Mouse (Mus musculus) gastrocnemius, postnatal 36 days (tissue): Measurements from ENCODE around the gene Slc28a1. TPM values are rescaled to one million over a fixed set of nuclear protein-coding genes. Genes with fewer than 3 reads are reported as not detected.

ENCODE experiments used
- DNase-seq, 2 experiments: peaks; one replicate each; pipeline ENCODE4 v3.0.0; 2022
- intact Hi-C: fragments of 180-260 bp; cut with DNase I; formaldehyde crosslinking; loops from one replicate; pipeline ENCODE4 v1.15.1; 2025
- long read RNA-seq, 2 experiments: library from polyadenylated mRNA; stranded (forward); transcript quantifications; one replicate each; pipeline ENCODE4 v2.0.0; 2021
- total RNA-seq, 2 experiments: library from RNA; stranded (reverse); gene quantifications; 2 replicates each; pipeline ENCODE4 v1.2.3; 2021

Gene Slc28a1
- under 1 TPM; 0.20 to 0.36 TPM for total RNA-seq
- long read RNA-seq, experiment 1, result 0 reads
- long read RNA-seq, experiment 2, result 0 reads

- no peak for DNase-seq
- intact Hi-C loops, result no loop called here
Measured at GRCm38 (mm10) chr7:81114555-81114954, at the start of gene Slc28a1. Gene Slc28a1 (plus strand): TSS chr7:81114799.

DNA sequence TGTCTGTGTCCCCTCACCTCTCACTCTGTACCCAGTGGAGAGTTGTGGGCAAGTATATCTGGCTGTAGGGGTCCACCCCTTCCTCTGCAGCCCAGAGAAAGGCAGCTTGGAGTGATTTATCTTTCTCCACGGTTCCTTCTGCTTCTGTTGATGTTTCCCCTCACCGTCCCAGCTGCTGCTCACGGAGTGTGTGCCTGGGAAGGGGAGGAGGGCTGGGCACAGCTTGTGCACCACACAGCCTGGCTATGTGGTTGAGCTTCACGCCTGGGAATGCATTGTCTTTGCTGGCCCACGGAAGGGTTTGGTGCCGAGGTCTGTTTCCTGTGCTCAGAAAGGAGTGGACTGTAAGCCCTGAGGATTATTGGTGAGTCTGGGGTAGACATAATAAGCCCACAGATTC is 47.9 kb upstream of the Slc28a1 start:
- no peak for DNase-seq
- intact Hi-C loops, result no loop called here

GRCm38 (mm10) chr7:81072463-81072862 is 42.1 kb upstream of the Slc28a1 start:
- peak; percentile 59 to 89 for DNase-seq
- intact Hi-C loops, result no loop called here

DNA sequence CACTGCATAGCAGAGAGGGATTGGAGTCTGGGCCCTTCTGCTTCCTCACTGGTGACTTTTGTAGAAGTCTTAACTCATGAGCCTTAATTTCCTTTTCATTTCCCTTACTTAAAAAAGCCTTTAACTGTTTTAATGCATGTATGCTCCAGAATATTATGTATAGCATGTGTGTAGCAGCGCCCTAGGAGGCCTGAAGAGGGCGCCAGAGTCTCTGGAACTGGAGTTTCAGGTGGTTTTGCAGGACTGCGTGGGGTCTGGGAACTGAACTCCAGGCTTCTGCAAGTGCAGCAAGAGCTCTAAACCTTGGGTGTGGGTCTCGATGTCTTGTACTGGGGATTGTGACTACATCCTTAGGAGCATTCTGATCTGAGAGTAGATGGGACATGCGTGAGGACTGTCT is 41.3 kb upstream of the Slc28a1 start:
- intact Hi-C loops, result no loop called here
- no peak for DNase-seq

GRCm38 (mm10) chr7:81074546-81074945 is 40.1 kb upstream of the Slc28a1 start:
- peak in 1 of 2 experiments; percentile 48 for DNase-seq
- intact Hi-C loops, result no loop called here

- intact Hi-C loops, result no loop called here
- no peak for DNase-seq
Measured at GRCm38 (mm10) chr7:81075299-81075698, 39.3 kb upstream of the Slc28a1 start.

DNA sequence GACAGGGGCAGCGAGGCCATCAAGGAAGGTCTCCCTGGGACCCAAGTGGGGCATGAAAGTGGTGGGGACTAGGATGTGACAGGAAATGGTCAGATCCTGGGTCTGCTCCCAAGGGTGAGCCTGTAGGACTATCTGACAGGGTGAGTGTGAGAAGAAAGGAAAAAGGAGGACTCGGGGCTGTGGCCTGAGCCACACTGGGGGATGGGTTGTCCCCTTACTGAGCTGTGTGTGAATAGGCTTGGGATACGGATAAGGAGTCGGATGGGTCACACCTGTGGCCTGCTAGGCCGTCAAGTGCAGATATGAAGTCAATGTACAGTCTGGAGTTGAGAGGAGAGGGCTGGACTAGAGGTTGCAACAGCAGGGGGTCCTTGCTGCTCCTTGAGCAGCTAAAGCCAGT is 38.9 kb upstream of the Slc28a1 start:
- intact Hi-C loops, result no loop called here

DNA sequence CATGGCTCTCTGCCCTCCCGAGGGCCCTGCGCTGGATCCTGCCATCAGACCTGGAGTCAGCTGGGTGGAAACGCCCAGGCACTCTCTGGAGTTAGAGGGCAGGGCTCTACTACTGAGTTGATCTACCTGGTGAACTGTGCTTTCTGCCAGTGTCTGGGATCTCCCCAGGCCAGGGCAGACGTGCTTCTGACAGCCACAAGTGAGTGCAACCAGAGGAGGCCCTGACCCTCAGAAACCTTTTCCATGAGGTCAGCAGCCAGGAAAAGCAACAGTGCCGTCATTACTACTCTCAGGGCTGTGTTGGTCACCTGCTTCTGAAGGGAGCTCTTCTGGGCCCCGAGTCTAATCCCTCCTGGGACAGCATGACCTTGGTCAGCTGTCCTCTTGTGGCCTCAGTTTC is 37.6 kb upstream of the Slc28a1 start:
- no peak for DNase-seq
- intact Hi-C loops, result no loop called here

More for the DNA sequence above, 38.9 kb upstream of the Slc28a1 start:
- DNase-seq, result no peak

DNA sequence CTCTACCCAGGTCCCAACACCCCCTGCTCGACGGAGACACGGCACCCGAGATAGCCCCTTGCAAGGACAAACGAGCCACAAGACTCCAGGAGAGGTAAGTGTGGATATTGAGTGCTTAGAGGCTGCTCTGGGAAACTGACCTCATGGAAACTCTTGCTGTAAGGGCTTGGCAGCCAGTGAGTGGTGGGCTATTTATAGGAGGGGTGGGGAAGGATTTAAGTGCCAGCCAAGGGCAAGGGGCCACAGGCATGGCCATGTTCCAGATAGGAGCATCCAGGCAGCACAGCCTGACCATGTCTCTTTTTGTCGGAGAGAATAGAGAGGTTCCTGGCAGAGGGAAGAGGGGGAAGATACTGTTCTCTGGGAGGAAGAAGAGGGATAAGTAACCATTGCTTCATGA is 35.9 kb upstream of the Slc28a1 start:
- intact Hi-C loops, result no loop called here
- DNase-seq, result no peak

GRCm38 (mm10) chr7:81093420-81093965 is 21.1 kb upstream of the Slc28a1 start:
- DNase-seq, result no peak
- intact Hi-C loops, result no loop called here

DNA sequence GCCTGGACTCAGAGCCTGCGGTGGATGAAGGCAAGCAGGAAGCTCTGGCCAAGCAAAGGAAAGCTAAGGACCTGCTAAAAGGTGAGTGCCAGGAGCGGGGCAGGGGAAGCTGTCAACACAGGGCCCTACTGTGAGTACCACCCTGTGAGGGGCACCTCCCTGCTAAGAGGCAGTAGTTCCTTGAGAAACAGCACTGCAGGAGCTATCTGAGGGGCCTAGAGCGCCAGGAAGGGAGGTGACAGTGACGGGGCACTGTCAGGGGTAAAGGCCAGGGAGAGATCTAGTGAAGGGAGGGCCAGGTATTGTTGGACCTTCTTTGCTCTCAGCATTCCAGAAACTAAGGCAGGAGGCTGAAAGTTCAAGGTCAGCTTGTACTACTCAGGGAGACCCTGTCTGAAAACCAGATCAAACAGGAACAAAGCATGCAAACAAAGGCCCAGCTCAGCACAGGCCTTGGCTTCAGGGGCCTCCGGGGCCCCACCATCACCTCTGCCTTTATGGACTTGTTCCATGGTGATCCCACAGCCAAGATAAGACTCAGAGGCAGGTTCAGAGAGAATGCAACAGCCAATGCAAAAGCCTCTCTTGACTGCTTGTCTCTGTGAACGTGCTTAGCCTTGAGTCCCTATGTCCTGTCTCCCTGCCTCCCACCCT is 20.4 kb upstream of the Slc28a1 start:
- no peak for DNase-seq
- intact Hi-C loops, result no loop called here

DNA sequence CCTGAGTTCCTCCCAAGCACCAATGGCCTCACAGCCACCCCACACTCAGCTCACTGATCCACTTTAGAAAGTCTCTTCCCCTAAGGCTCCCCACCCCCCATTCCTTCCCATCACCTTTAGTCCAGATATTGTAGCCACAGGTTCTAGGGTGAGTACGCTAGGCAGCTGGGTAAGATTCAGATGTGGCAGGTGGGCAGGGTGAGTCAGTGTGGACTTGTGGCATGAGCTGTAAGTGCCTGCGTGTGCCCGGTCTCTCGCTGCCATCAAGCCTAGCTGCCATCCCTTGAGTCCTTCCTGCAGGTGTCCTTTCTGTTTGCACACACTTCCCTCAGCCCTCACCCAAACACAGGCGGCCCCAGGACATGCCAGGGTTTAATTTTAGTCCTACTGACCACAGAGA is 14.3 kb upstream of the Slc28a1 start:
- intact Hi-C loops, result no loop called here
- no peak for DNase-seq

DNA sequence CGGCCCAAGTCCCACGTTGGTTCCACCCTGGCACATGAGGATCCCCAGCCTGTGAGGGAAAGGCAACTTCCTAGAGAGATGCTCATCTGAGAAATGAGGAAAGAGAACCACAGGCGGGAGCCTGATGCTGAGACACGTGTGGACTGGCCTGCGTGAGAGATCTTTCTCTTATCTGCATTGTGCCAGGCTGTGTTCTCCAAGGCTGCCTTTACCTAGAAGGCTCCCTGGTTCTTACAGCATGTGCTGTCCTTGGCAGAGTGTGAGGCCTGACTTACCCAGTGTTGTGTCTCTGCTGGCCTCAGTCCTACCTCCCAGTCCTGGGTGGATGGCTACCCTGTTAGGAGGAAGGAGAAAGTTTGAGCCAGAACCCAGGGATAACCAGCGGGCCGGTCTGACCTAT is 11.7 kb upstream of the Slc28a1 start:
- intact Hi-C loops, result no loop called here
- no peak for DNase-seq

GRCm38 (mm10) chr7:81105525-81105924 is 9.1 kb upstream of the Slc28a1 start:
- no peak for DNase-seq
- intact Hi-C loops, result no loop called here

GRCm38 (mm10) chr7:81108226-81108625 is 6.4 kb upstream of the Slc28a1 start:
- intact Hi-C loops, result no loop called here

GRCm38 (mm10) chr7:81109717-81110651 is 4.6 kb upstream of the Slc28a1 start:
- intact Hi-C loops, result no loop called here
- peak; percentile 68 to 86 for DNase-seq

More at GRCm38 (mm10) chr7:81108226-81108625, 6.4 kb upstream of the Slc28a1 start:
- DNase-seq, result no peak

GRCm38 (mm10) chr7:81110791-81111190 is 3.8 kb upstream of the Slc28a1 start:
- intact Hi-C loops, result no loop called here
- DNase-seq, result no peak

DNA sequence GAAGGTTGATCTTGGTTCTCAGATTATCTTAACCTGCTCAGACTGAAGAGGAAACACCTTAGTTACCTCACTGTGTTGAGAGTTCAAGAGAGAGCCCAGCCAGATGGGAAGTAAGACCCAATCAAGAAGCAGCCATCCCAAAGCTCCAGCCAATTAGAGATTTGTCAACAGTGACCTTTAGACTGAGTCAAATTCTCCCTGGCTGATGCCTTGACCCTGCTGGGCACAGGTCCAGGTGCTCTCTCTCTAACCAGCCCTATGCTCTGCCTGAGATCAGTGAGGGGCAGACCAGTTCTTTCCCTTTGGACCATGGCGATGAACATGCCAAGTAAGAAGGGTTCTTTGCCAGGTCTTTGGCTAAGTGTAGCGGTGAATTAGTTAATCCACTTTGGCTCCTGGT is 2.9 kb upstream of the Slc28a1 start:
- DNase-seq, result no peak
- intact Hi-C loops, result no loop called here

DNA sequence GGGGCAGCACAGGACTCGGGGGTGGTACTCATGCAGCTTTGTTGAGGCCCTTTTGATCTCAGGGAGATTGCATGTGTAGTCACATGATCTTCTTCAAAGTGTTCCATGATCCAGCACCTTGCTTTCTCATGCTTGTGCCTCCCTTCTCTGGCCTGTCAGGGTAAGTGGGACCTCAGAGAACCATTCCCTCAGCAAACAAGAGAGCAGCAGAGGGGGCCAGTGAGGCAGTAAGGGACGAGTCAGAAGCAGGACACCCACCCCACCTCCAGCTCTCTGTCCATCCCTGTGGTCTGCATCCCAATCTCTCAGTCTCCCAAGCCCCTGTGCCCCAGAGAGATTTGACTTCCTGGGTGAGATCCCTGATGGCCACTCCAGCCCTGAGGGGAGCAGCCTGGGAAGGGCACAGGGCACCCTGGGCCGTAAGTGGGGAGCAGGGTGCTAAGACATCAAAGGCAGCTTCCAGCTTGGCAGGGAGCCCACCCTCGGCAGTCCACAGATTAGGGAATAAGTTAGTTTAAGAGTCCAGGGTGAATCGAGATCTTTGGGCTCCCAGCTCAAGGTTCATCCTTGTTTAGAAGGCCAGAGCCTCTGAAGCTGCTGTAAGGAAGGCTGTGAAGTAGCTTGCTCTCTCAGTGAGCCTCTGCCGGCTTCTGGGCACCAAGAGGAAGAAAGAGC is 1.8 kb upstream of the Slc28a1 start:
- intact Hi-C loops, result no loop called here
- DNase-seq, result no peak

DNA sequence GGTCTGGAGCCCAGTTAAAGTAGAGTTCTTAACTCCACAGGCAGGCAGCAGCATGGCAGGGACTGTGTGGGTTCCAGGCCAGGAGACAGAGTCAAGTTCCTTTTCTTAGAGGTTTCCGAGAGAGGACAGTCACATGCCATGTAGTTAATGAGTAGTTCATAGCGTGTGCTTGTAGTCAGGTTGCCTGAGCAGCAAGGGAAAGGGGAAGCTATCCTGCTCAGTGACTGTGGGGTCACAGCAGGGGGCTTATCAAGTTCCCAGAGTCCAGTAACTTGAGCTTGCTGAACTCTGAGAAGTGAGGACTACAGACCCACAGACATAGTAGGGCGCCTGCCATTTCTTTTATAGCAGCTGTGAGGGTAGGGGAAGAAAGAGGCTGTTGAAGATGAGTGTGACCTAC is 6.5 kb downstream of the Slc28a1 start:
- intact Hi-C loops, result no loop called here
- DNase-seq, result no peak

- intact Hi-C loops, result no loop called here
- DNase-seq, result no peak
Measured at GRCm38 (mm10) chr7:81122808-81123207, 8.2 kb downstream of the Slc28a1 start.
